Mouse (Mus musculus) lung, postnatal 0 days (tissue): ENCODE data around the gene Fbxo21. TPM values are rescaled to one million over a fixed set of nuclear protein-coding genes. Genes with fewer than 3 reads are reported as not detected.

Experiments used
- ATAC-seq: fragments of 200-750 bp; cut with Nextera tagmentation; 2 replicates; pipeline ENCODE4 v1.8.0; 2017; ENCODE audit warnings: moderate library complexity
- DNase-seq: peaks from one replicate; pipeline ENCODE4 v3.0.0-alpha.2; 2016; ENCODE audit warnings: low spot score
- H3K27ac ChIP-seq: fragments of 300-500 bp; sonication (generic); 2 replicates; pipeline ENCODE4 v1.5.1; 2014; ENCODE audit warnings: antibody characterized with exemption, mild to moderate bottlenecking, low read length, mixed read lengths
- H3K27me3 ChIP-seq: fragments of 300-500 bp; sonication (generic); replicated peaks from 2 replicates; pipeline ENCODE4 v1.6.1; 2014; ENCODE audit warnings: low read length, mixed read lengths; ENCODE audit not compliant: insufficient read depth
- H3K36me3 ChIP-seq: fragments of 300-500 bp; sonication (generic); 2 replicates; pipeline ENCODE4 v1.6.1; 2014; ENCODE audit warnings: low read length, mixed read lengths; ENCODE audit not compliant: insufficient read depth
- H3K4me1 ChIP-seq: fragments of 300-500 bp; sonication (generic); 2 replicates; pipeline ENCODE4 v1.6.1; 2014; ENCODE audit warnings: antibody characterized with exemption, low read depth, low read length, mixed read lengths; ENCODE audit not compliant: insufficient read depth
- H3K4me2 ChIP-seq: fragments of 300-500 bp; sonication (generic); replicated peaks from 2 replicates; pipeline ENCODE4 v1.6.1; 2014; ENCODE audit warnings: low read depth, mild to moderate bottlenecking, low read length, moderate library complexity, mixed read lengths
- H3K4me3 ChIP-seq: fragments of 300-500 bp; sonication (generic); 2 replicates; pipeline ENCODE4 v1.5.1; 2014; ENCODE audit warnings: low read depth, low read length
- H3K9ac ChIP-seq: fragments of 300-500 bp; sonication (generic); replicated peaks from 2 replicates; pipeline ENCODE4 v1.6.1; 2014; ENCODE audit warnings: low read depth, mild to moderate bottlenecking
- H3K9me3 ChIP-seq: fragments of 300-500 bp; sonication (generic); 2 replicates; pipeline ENCODE4 v1.6.1; 2016; ENCODE audit warnings: low read length, mixed read lengths
- CTCF ChIP-seq: IDR thresholded peaks from 2 replicates; pipeline ENCODE4 v1.5.1; 2016; ENCODE audit warnings: antibody characterized with exemption, mild to moderate bottlenecking
- EP300 ChIP-seq: IDR thresholded peaks from 2 replicates; pipeline ENCODE4 v1.6.1; 2016; ENCODE audit warnings: antibody characterized with exemption, mild to moderate bottlenecking, control low read depth
- WGBS: fragments of 180-500 bp; shearing (Covaris S2); extraction: QIAGEN DNeasy Blood & Tissue Kit; methylation state at CpG from one replicate; pipeline ENCODE4 v1.1.7; 2014; 5-methylcytosine and 5-hydroxymethylcytosine counted together
- polyA plus RNA-seq: library from polyadenylated mRNA; unstranded; fragments of >200 nt; fragmentation: Nextera tagmentation; extraction: Ambion mirVana; gene quantifications from 2 replicates; pipeline ENCODE4 v1.2.1, GENCODE M21; 2015

Fbxo21 gene
- polyA plus RNA-seq, 1 experiment from 2014 or later, result 18.8 TPM

GRCm38 (mm10) chr5:118050743-118051142, 74.2 kb downstream of the Fbxo21 start:
- WGBS, result 74% methylated on average over 4 of the region's 4 CpGs
- ATAC-seq, result no peak

GRCm38 (mm10) chr5:118051981-118052662, 75.6 kb downstream of the Fbxo21 start:
- no peak for ATAC-seq
- TF ChIP-seq EP300, result no peak
- no peak for TF ChIP-seq CTCF
- WGBS, result 54% methylated on average over 8 of the region's 8 CpGs
- Histone ChIP-seq H3K4me3 (no peak overlapping the region), H3K36me3 (no peaks in the 10 kb centered on the region), H3K4me2 (no peak overlapping the region), H3K27ac (no peak overlapping the region), H3K9me3 (no peaks in the 10 kb centered on the region), H3K4me1 (no peaks in the 10 kb centered on the region), H3K9ac (no peak overlapping the region), H3K27me3 (no peaks in the 10 kb centered on the region)
- DNase-seq, result no peak

More at GRCm38 (mm10) chr5:118050743-118051142, 74.2 kb downstream of the Fbxo21 start:
- Histone ChIP-seq H3K9ac (no peak overlapping the region), H3K27me3 (no peaks in the 10 kb centered on the region), H3K4me3 (no peak overlapping the region), H3K36me3 (no peaks in the 10 kb centered on the region), H3K9me3 (no peaks in the 10 kb centered on the region), H3K4me2 (no peak overlapping the region), H3K4me1 (no peaks in the 10 kb centered on the region), H3K27ac (no peak overlapping the region)
- no peak for DNase-seq
- no peak for TF ChIP-seq EP300

- ATAC-seq (no peak), DNase-seq (no peak)
- no peak overlapping the region for H3K9ac ChIP-seq
- no peak overlapping the region for H3K4me2 ChIP-seq
- TF ChIP-seq EP300, result no peak
- no peak for TF ChIP-seq CTCF
- H3K27ac ChIP-seq, result no peak overlapping the region
- no peaks in the 10 kb centered on the region for H3K27me3 ChIP-seq
- H3K36me3 ChIP-seq, result no peaks in the 10 kb centered on the region
- no peaks in the 10 kb centered on the region for H3K4me1 ChIP-seq
- WGBS, result 87% methylated on average over 2 of the region's 2 CpGs
- no peaks in the 10 kb centered on the region for H3K9me3 ChIP-seq
- H3K4me3 ChIP-seq, result no peak overlapping the region
Measured at GRCm38 (mm10) chr5:118053205-118053604, 76.7 kb downstream of the Fbxo21 start.

GRCm38 (mm10) chr5:118057508-118058111, 81.1 kb downstream of the Fbxo21 start:
- no peak overlapping the region for H3K4me3 ChIP-seq
- no peaks in the 10 kb centered on the region for H3K9me3 ChIP-seq
- peak; percentile 31 for DNase-seq
- H3K9ac ChIP-seq, result no peak overlapping the region
- no peaks in the 10 kb centered on the region for H3K27me3 ChIP-seq
- ATAC-seq, result peak; percentile 50
- WGBS, result 29% methylated on average over 8 of the region's 8 CpGs
- H3K4me2 ChIP-seq, result no peak overlapping the region
- no peaks in the 10 kb centered on the region for H3K36me3 ChIP-seq
- H3K4me1 ChIP-seq, result no peaks in the 10 kb centered on the region
- H3K27ac ChIP-seq, result no peak overlapping the region
- TF ChIP-seq CTCF (no peak), EP300 (no peak)

- Histone ChIP-seq H3K4me3 (no peak overlapping the region), H3K4me1 (no peaks in the 10 kb centered on the region), H3K27me3 (no peaks in the 10 kb centered on the region), H3K36me3 (no peaks in the 10 kb centered on the region), H3K4me2 (no peak overlapping the region), H3K9ac (no peak overlapping the region), H3K9me3 (no peaks in the 10 kb centered on the region), H3K27ac (no peak overlapping the region)
- DNase-seq (no peak), ATAC-seq (no peak)
- WGBS, result 82% methylated on average over 10 of the region's 10 CpGs
- no peak for TF ChIP-seq CTCF
- no peak for TF ChIP-seq EP300
Measured at GRCm38 (mm10) chr5:118058858-118059257, 82.3 kb downstream of the Fbxo21 start.

- no peaks in the 10 kb centered on the region for H3K9me3 ChIP-seq
- H3K36me3 ChIP-seq, result no peaks in the 10 kb centered on the region
- no peak overlapping the region for H3K9ac ChIP-seq
- 85% methylated on average over 9 of the region's 9 CpGs for whole genome bisulfite sequencing
- H3K27ac ChIP-seq, result no peak overlapping the region
- TF ChIP-seq EP300 (no peak), CTCF (no peak)
- H3K4me2 ChIP-seq, result no peak overlapping the region
- ATAC-seq (no peak), DNase-seq (no peak)
- H3K27me3 ChIP-seq, result no peaks in the 10 kb centered on the region
- H3K4me3 ChIP-seq, result no peak overlapping the region
- H3K4me1 ChIP-seq, result no peaks in the 10 kb centered on the region
Measured at GRCm38 (mm10) chr5:118059646-118060045, 83.1 kb downstream of the Fbxo21 start.

Other genes with a start within 250 kb of the Fbxo21 start
- gene Nos1, start 195.7 kb upstream of the Fbxo21 start, polyA plus RNA-seq, result 0.02 and 0.05 TPM in 2 replicates
- 1.5 and 1.6 TPM in 2 replicates for gene Tesc, start 51.0 kb downstream of the Fbxo21 start, polyA plus RNA-seq
- gene Fbxw8, start 178.7 kb downstream of the Fbxo21 start, polyA plus RNA-seq, result 27.9 and 31.0 TPM in 2 replicates
- 0.33 and 0.40 TPM in 2 replicates for gene Hrk, start 187.9 kb downstream of the Fbxo21 start, polyA plus RNA-seq